ENCODE assay signal across 27 mouse cellular contexts in the genomic region with DNA sequence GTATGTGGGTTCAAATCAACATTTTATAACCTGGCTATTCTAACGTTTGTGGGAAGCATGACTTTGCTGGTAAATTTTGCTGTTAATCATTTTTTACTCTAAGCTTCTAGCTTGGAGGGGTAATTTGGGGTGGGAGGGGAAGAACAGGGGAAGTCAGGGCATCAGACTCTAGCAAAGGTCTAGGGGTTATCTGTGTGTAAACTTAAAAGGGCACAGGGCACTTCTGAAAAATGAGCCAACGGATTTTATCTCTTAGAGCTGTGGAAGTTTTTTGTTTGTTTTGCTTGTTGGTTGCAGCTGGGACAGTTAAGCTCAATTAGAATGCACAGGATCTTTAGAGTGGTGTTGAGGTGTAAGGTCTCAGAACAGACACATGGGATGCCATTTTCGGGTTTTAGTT. TPM values are rescaled to one million over a fixed set of nuclear protein-coding genes. Genes with fewer than 3 reads are reported as not detected.
DNase-seq lines count a peak whose midpoint lies in the region; ATAC-seq lines count a peak whose summit lies in the region.
"Had no signal": no experiment of that assay in that cellular context is flagged by ENCODE, and none has a peak within 500 bp of the region (broad histone marks: within the 10 kb centered on the region; RNA-seq: fewer than 3 reads in every experiment).

No protein-coding gene starts in this region.

- H3K36me3 ChIP-seq in heart, embryonic 11.5 days (ENCODE audit: control insufficient read depth, insufficient read depth, low read length), result no peaks in the 10 kb centered on the region
- no peaks in the 10 kb centered on the region for H3K36me3 ChIP-seq in liver, embryonic 13.5 days
- H3K36me3 ChIP-seq in liver, embryonic 16.5 days (ENCODE audit: control insufficient read depth, insufficient read depth), result no peaks in the 10 kb centered on the region
- H3K36me3 ChIP-seq in liver, embryonic 11.5 days (ENCODE audit: control insufficient read depth, insufficient read depth, low read length), result no peaks in the 10 kb centered on the region
- H3K36me3 ChIP-seq: embryonic facial prominence, embryonic 10.5 days; embryonic facial prominence, embryonic 12.5 days; forebrain, embryonic 15.5 days; G1E had no signal

- H3K4me1 ChIP-seq in heart, embryonic 11.5 days (ENCODE audit: control insufficient read depth, insufficient read depth, low read length), result no peaks in the 10 kb centered on the region
- no peaks in the 10 kb centered on the region for H3K4me1 ChIP-seq in liver, embryonic 13.5 days (replicated peaks)
- H3K4me1 ChIP-seq in liver, embryonic 16.5 days (ENCODE audit: control insufficient read depth, low read depth, low read length), result no peaks in the 10 kb centered on the region
- H3K4me1 ChIP-seq in liver, embryonic 11.5 days (replicated peaks; ENCODE audit: control insufficient read depth, insufficient read depth, low read length), result no peaks in the 10 kb centered on the region
- H3K4me1 ChIP-seq: embryonic facial prominence, embryonic 10.5 days; embryonic facial prominence, embryonic 12.5 days; forebrain, embryonic 13.5 days; forebrain, embryonic 15.5 days had no signal

- 59% methylated on average over 3 of the region's 3 CpGs for WGBS in heart, embryonic 11.5 days (ENCODE audit: insufficient replicate concordance)
- WGBS in liver, embryonic 13.5 days (ENCODE audit: insufficient replicate concordance), result 50% methylated on average over 3 of the region's 3 CpGs
- 39% methylated on average over 3 of the region's 3 CpGs for WGBS in liver, embryonic 16.5 days (ENCODE audit: insufficient replicate concordance)
- WGBS in liver, embryonic 11.5 days, result 67% methylated on average over 3 of the region's 3 CpGs

- no peaks in the 10 kb centered on the region for H3K27me3 ChIP-seq in heart, embryonic 11.5 days (ENCODE audit: control insufficient read depth, insufficient read depth, low read length)
- no peaks in the 10 kb centered on the region for H3K27me3 ChIP-seq in liver, embryonic 13.5 days
- no peaks in the 10 kb centered on the region for H3K27me3 ChIP-seq in liver, embryonic 16.5 days (ENCODE audit: control insufficient read depth, insufficient read depth, low read depth, low read length)
- no peaks in the 10 kb centered on the region for H3K27me3 ChIP-seq in liver, embryonic 11.5 days (replicated peaks; ENCODE audit: control insufficient read depth, insufficient read depth, low read length)
- H3K27me3 ChIP-seq: CH12.LX; embryonic facial prominence, embryonic 12.5 days; forebrain, embryonic 13.5 days; forebrain, embryonic 15.5 days; Patski had no signal

- no peak overlapping the region for H3K27ac ChIP-seq in heart, embryonic 11.5 days (ENCODE audit: low read depth, low read length)
- H3K27ac ChIP-seq in liver, embryonic 13.5 days, result no peak overlapping the region
- H3K27ac ChIP-seq in liver, embryonic 16.5 days (ENCODE audit: low read length), result no peak overlapping the region
- no peak overlapping the region for H3K27ac ChIP-seq in liver, embryonic 11.5 days (ENCODE audit: low read depth, low read length)
- H3K27ac ChIP-seq: embryonic facial prominence, embryonic 10.5 days; embryonic facial prominence, embryonic 12.5 days; forebrain, embryonic 13.5 days; forebrain, embryonic 15.5 days had no signal

- no peak overlapping the region for H3K4me3 ChIP-seq in heart, embryonic 11.5 days (ENCODE audit: low read depth, low read length)
- H3K4me3 ChIP-seq in liver, embryonic 13.5 days (replicated peaks), result no peak overlapping the region
- H3K4me3 ChIP-seq in liver, embryonic 16.5 days (ENCODE audit: low read depth, low read length), result no peak overlapping the region
- no peak overlapping the region for H3K4me3 ChIP-seq in liver, embryonic 11.5 days (ENCODE audit: low read depth, low read length)
- H3K4me3 ChIP-seq: embryonic facial prominence, embryonic 10.5 days; embryonic facial prominence, embryonic 12.5 days; forebrain, embryonic 13.5 days; forebrain, embryonic 15.5 days had no signal

- no peaks in the 10 kb centered on the region; the same call in 1 of the 2 replicates for H3K9me3 ChIP-seq in heart, embryonic 11.5 days (replicated peaks; ENCODE audit: control insufficient read depth, low read length)
- H3K9me3 ChIP-seq in liver, embryonic 13.5 days (replicated peaks), result 0 out of 2 replicates have a peak, but pooled peaks cover 5% of the 10 kb centered on the region
- H3K9me3 ChIP-seq in liver, embryonic 16.5 days (replicated peaks; ENCODE audit: control insufficient read depth, low read length), result no peaks in the 10 kb centered on the region
- no peaks in the 10 kb centered on the region for H3K9me3 ChIP-seq in liver, embryonic 11.5 days (ENCODE audit: control insufficient read depth, low read length)
- H3K9me3 ChIP-seq: embryonic facial prominence, embryonic 12.5 days; forebrain, embryonic 15.5 days; G1E had no signal

- no peak for ATAC-seq in heart, embryonic 11.5 days (replicated peaks; ENCODE audit: insufficient number of reproducible peaks, low FRiP score, low TSS enrichment)
- peak; percentile 18; the same call in 1 of the 2 replicates for ATAC-seq in liver, embryonic 13.5 days (ENCODE audit: low read depth)
- peak; percentile 70 for ATAC-seq in liver, embryonic 16.5 days (ENCODE audit: low read depth)
- no peak for ATAC-seq in liver, embryonic 11.5 days (replicated peaks; ENCODE audit: low FRiP score)
- ATAC-seq: activated CD4-positive, CD25-positive, alpha-beta regulatory T cell, adult 4 months; CD4-positive, CD25-positive, alpha-beta regulatory T cell, adult 4 months; forebrain, embryonic 13.5 days; forebrain, embryonic 15.5 days; Patski had no signal

- H3K9ac ChIP-seq in heart, embryonic 11.5 days (ENCODE audit: low read depth, low read length), result no peak overlapping the region
- H3K9ac ChIP-seq in liver, embryonic 13.5 days, result no peak overlapping the region
- no peak overlapping the region for H3K9ac ChIP-seq in liver, embryonic 16.5 days (ENCODE audit: low read depth, low read length)
- no peak overlapping the region for H3K9ac ChIP-seq in liver, embryonic 11.5 days (ENCODE audit: low read depth, low read length)
- H3K9ac ChIP-seq: embryonic facial prominence, embryonic 12.5 days; forebrain, embryonic 13.5 days; forebrain, embryonic 15.5 days had no signal

- DNase-seq in heart, adult 11 months, result peak; percentile 42
- no peak for DNase-seq in liver, embryonic 13.5 days
- no peak for DNase-seq in liver
- DNase-seq in liver, embryonic 11.5 days (ENCODE audit: low spot score), result no peak
- DNase-seq: adrenal gland, adult 8-10 months; adrenal gland, postnatal 14 days; adrenal gland, postnatal 36 days; B cell, adult 2 months; cerebellum, adult 11-12 months; cerebellum, adult 2 months; cerebellum, adult 9-10 months; cerebellum, postnatal 10 days; cerebellum, postnatal 25 days had no signal

- H3K4me2 ChIP-seq in heart, embryonic 11.5 days, result no peak overlapping the region
- no peak overlapping the region for H3K4me2 ChIP-seq in liver, embryonic 13.5 days
- H3K4me2 ChIP-seq in liver, embryonic 16.5 days (ENCODE audit: low read depth, low read length), result no peak overlapping the region
- no peak overlapping the region for H3K4me2 ChIP-seq in liver, embryonic 11.5 days
- H3K4me2 ChIP-seq: embryonic facial prominence, embryonic 12.5 days; forebrain, embryonic 13.5 days; forebrain, embryonic 15.5 days had no signal

RNA-seq across cellular contexts. Expression of a gene that starts 11.4 kb away (rescaled TPM):
- not detected in 2 replicates for polyA plus RNA-seq in heart, embryonic 11.5 days (2014; fragmentation: Nextera tagmentation; extraction: Ambion mirVana)
- polyA plus RNA-seq in liver, embryonic 13.5 days (2015; fragmentation: Nextera tagmentation; extraction: Ambion mirVana), result not detected in 2 replicates
- polyA plus RNA-seq in liver, embryonic 16.5 days (2015; fragmentation: Nextera tagmentation; extraction: Ambion mirVana), result not detected in 2 replicates
- not detected in 2 replicates for polyA plus RNA-seq in liver, embryonic 11.5 days (2014; fragmentation: Nextera tagmentation; extraction: Ambion mirVana)
- polyA plus RNA-seq: activated CD4-positive, CD25-positive, alpha-beta regulatory T cell, adult 4 months; CD4-positive, CD25-positive, alpha-beta regulatory T cell, adult 4 months; cerebellum, adult 2 months; cortical plate, adult 2 months; embryonic facial prominence, embryonic 10.5 days; embryonic facial prominence, embryonic 12.5 days; embryonic facial prominence, embryonic 14.5 days; forebrain, embryonic 11.5 days; forebrain, embryonic 13.5 days; forebrain, embryonic 15.5 days; G1E had no signal

RNA-seq across cellular contexts. Expression of a gene that starts 26.7 kb away (rescaled TPM):
- polyA plus RNA-seq in heart, embryonic 11.5 days (2014; fragmentation: Nextera tagmentation; extraction: Ambion mirVana), result 33.1 and 35.9 TPM in 2 replicates
- polyA plus RNA-seq in liver, embryonic 13.5 days (2015; fragmentation: Nextera tagmentation; extraction: Ambion mirVana), result 12.9 and 14.2 TPM in 2 replicates
- 70.3 and 80.8 TPM in 2 replicates for polyA plus RNA-seq in liver, embryonic 16.5 days (2015; fragmentation: Nextera tagmentation; extraction: Ambion mirVana)
- polyA plus RNA-seq in liver, embryonic 11.5 days (2014; fragmentation: Nextera tagmentation; extraction: Ambion mirVana), result 12.6 and 13.7 TPM in 2 replicates

Comparison
In these comparisons a context has a peak if more than half of its experiments do, and no peak if none do; other contexts are left out.
1. ATAC-seq: peak in liver, embryonic 13.5 days (single experiment) and liver, embryonic 16.5 days (single experiment); none in heart, embryonic 11.5 days (single experiment) and liver, embryonic 11.5 days (single experiment).